Mouse (Mus musculus) right cerebral cortex, postnatal 36 days (tissue): ENCODE results near the gene Bmp8a.
"Not testable (repeated sequence)": the region's sequence is repeated elsewhere in the genome, so short reads cannot be mapped to it uniquely, and the experiment has no call there.

ENCODE experiments used
- DNase-seq, 2 experiments: peaks; one replicate each; pipeline ENCODE4 v3.0.0; 2022; ENCODE audit warnings: low spot score in 2 of 2, mixed read lengths in 1 of 2

Gene Bmp8a

GRCm38 (mm10) chr4:123331326-123331725, 11.7 kb downstream of the Bmp8a start:
- no peak for DNase-seq

GRCm38 (mm10) chr4:123328946-123329345, 14.1 kb downstream of the Bmp8a start:
- DNase-seq: no peak

DNA sequence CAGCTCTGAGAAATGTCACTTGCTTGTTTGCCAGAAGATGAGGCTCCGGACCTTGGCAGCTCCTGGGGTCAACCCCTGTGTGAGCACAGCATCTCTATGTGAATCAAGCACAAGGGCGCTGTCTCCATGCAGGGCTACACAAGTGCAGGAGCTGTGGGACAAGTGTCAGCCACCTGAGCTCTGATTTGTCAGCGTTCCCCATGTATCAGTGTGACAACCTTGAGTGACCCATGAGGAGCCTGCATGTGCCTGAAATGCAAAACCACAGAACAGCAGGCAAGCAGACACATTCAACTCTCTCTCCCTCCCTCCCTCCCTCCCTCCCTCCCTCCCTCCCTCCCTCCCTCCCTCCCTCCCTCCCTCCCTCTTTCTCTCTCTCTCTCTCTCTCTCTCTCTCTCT, 15.4 kb downstream of the Bmp8a start:
- DNase-seq: no peak

- no peak for DNase-seq
Measured at GRCm38 (mm10) chr4:123326087-123326486, 17.0 kb downstream of the Bmp8a start.

DNA sequence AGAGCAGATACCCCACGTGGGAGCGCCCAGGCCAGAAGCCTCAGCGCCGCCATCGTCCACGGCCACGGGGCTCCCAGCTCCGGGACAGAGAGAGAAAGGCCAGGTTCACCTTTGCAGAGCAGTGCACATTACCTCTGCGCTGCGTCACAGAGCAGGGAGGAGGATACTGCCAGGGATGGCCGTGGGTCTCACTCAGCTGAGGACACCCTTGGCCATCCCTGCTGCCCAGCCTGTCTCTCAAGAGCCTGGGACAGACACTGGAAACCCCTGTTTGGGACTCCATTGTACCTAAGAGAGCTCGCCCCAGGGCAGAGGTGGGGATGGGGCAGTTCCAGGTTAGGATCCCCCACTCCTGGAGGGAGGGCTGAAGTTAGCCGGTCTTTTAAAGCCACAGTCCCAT, 19.5 kb downstream of the Bmp8a start, which contains the start of gene Oxct2a:
TSS of gene Oxct2a (minus strand) at position 101 of the 400 bp plus-strand sequence.
- DNase-seq: no peak

GRCm38 (mm10) chr4:123322910-123323309, 20.1 kb downstream of the Bmp8a start:
- not testable (repeated sequence) for DNase-seq

GRCm38 (mm10) chr4:123314497-123314896, 28.6 kb downstream of the Bmp8a start:
- no peak for DNase-seq

- DNase-seq: no peak
Measured at GRCm38 (mm10) chr4:123313010-123313409, 30.0 kb downstream of the Bmp8a start.

DNA sequence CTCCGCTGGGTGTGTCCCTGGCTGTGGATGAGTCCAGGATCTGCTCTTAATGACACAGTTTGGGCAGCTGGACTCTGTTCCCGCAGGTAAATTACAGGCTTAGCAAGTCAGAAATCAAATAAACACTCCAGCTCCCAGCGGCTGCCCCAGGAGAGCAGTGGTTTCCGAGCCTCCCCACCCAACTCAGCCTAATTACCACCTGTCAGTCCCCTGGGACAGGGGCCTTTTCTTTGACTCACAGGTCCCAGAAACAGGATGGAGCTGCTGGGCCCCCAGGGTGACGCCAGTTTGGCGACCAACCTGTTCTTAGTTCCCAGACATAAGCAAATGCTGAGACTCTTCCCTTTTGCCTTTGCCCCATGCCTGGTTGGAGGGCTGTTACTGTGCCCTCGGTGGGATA, 31.2 kb downstream of the Bmp8a start:
- no peak for DNase-seq

- no peak for DNase-seq
Measured at GRCm38 (mm10) chr4:123308292-123308691, 34.8 kb downstream of the Bmp8a start.

GRCm38 (mm10) chr4:123306999-123307398, 36.1 kb downstream of the Bmp8a start:
- DNase-seq: peak in 1 of 2 experiments; percentile 38

DNA sequence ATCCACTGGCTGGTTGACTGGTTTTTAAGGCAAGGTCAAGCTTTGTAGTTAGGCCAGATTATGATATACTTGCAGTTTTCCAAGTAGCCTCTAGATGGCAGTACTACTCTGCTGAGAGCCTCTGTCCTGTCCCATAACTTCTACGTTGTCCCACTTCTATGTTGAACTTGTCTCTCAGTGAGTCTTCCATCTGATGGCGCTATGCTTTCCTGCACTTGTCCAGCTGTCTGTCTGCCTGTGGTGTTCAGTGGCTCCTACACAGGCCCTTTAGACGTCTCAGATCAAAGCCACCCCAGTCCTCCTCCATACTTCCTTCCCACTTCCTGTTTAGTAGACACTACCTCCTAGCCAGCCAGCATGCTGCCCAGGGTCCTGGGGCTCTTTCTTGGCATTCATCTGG, 37.3 kb downstream of the Bmp8a start:
- no peak for DNase-seq

GRCm38 (mm10) chr4:123298980-123299670, 43.9 kb downstream of the Bmp8a start:
- DNase-seq: no peak

DNA sequence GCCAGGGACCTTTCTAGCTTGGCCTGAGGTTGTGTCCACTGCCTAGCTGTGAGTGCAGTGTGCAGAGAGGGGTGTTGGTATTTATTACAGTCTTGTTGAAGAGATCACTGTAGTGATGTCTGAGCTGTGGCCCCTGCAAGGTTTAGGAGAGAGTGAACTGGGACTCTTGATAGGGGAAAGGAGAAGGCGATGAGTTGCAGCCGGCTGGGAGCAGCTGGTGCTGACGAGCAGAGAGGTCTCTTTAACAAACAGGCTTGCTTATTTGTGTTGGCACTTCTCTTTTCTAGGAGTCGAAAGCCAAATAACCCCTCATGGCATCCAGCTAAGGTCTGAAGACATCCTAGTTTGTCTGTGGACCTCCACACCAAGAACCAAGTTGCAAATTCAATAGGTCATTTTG, 44.8 kb downstream of the Bmp8a start:
- no peak for DNase-seq

- no peak for DNase-seq
Measured at GRCm38 (mm10) chr4:123297195-123297960, 45.7 kb downstream of the Bmp8a start.

GRCm38 (mm10) chr4:123296148-123296534, 46.9 kb downstream of the Bmp8a start:
- DNase-seq: no peak

DNA sequence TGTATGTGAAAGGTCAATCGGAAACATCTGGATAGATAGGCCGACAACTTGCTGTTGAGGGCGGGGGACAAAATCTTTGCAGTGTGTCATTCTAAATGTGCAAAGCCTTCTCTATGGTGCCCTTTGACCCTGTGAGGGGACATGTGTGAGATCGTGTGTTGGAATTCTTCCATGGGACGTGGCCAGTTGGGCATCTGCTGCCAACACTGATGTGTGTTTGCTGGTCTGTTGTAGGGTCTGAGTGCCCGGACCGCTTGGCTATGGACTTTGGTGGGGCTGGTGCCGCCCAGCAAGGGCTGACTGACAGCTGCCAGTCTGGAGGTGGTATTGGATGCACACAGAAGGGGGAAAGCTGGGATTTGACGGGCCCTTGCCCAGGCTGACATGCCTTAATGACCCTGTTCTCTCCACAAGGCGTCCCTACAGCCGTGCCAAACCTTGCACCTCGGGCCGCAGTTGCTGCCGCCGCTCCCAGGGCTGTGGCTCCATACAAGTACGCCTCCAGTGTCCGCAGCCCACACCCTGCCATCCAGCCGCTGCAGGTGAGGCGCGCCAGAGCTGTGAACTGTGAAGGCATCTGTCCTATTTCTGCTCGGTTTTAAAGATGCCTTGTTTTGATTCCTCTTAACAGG, 47.4 kb downstream of the Bmp8a start:
- no peak for DNase-seq

DNA sequence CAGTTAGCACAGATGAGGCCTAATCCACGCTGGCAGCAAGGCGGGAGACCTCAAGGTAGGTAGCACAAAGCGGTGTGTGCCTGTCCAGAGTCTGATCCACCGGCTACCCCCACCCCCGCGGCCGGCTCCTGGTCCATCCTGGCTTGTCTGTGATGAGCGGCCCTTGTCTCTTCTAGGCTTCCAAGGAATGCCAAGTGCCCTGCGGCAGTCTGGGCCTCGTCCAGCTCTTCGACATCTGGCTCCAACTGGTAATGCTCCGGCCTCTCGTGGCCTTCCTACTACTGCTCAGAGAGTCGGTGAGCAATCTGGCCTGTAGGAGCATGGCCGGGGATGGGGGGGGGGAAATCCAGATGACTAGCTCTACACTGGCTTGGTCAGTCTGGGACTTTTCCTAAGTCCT, 48.0 kb downstream of the Bmp8a start:
- not testable (repeated sequence) for DNase-seq

- DNase-seq: no peak
Measured at GRCm38 (mm10) chr4:123293661-123294443, 49.2 kb downstream of the Bmp8a start.

DNA sequence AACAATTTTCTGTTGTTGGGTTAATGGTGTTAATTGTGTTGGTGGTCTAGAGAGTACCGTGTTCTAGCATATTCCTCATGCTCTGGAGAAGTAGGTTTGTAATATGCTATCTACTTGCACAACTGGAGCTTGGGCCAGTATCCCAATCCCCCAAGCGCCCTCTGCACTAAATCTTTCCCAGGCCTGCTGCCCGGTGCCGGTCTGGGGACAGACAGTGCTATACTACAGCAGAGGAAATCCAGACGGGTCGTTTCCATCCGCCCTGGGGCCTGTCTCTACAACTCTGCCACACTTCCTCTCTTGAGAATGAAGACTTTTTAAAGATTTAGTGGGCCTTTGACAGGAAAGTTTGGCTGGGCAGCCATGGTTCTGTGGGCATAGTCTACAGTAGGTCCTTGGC, 50.1 kb downstream of the Bmp8a start:
- no peak for DNase-seq

GRCm38 (mm10) chr4:123292390-123292789, 50.7 kb downstream of the Bmp8a start:
- no peak for DNase-seq

DNA sequence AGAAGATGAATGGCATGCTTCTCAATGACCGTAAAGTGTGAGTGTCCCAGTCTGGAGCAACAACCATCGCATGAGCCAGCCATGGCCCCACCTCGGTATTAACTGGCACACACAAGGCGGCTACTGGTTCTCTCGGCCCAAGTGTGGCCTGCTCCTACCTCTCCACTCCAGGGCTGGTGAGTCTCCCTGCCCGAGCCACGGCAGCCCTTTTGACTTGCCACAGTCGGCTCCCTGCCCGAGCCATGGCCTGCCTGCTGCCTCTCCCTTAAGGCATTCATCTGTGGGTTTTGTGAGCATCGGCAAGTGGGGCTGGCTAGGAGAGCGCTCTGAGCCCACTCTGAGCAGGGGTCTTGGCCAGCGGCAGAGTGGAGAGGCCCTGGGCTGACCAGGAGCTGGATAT, 54.0 kb downstream of the Bmp8a start:
- no peak for DNase-seq
